Mouse (Mus musculus) CH12.LX (cell line): ENCODE measurements at regions not wholly inside any gene's neighbourhood (a gene's known extent, or its start where the extent isn't known, plus 50 kb on each side); places are given as distances from the start of the nearest gene placed in this dataset.

Experiments
- CHD1 ChIP-seq: IDR thresholded peaks from 2 replicates; pipeline ENCODE4 v1.6.1; 2012; ENCODE audit warnings: low read depth, low read length, improper control_type of control experiment, inconsistent platforms
- CTCF ChIP-seq, 2 experiments: IDR thresholded peaks in 1 of 2; conservative IDR thresholded peaks in 1 of 2; 2 replicates each; pipeline ENCODE4 v1.5.1; 2011 to 2012; ENCODE audit warnings: low read depth in 2 of 2, low read length in 2 of 2, improper control_type of control experiment in 1 of 2, inconsistent platforms in 1 of 2, mild to moderate bottlenecking in 1 of 2, moderate library complexity in 1 of 2
- GABPA ChIP-seq: IDR thresholded peaks from 2 replicates; pipeline ENCODE4 v1.6.1; 2012; ENCODE audit warnings: low read depth, low read length, improper control_type of control experiment, inconsistent platforms; ENCODE audit not compliant: insufficient replicate concordance
- HCFC1 ChIP-seq: IDR thresholded peaks from 2 replicates; pipeline ENCODE4 v1.6.1; 2012; ENCODE audit warnings: low read depth, mild to moderate bottlenecking, inconsistent platforms, low read length, improper control_type of control experiment
- JUND ChIP-seq: conservative IDR thresholded peaks from 2 replicates; pipeline ENCODE4 v1.6.1; 2011; ENCODE audit warnings: low read depth, low read length, improper control_type of control experiment
- KAT2A ChIP-seq: IDR thresholded peaks from 2 replicates; pipeline ENCODE4 v1.6.1; 2012; ENCODE audit warnings: low read length, improper control_type of control experiment, inconsistent platforms; ENCODE audit not compliant: insufficient replicate concordance
- MAX ChIP-seq: IDR thresholded peaks from 2 replicates; pipeline ENCODE4 v1.6.1; 2011; ENCODE audit warnings: low read length, improper control_type of control experiment
- MAZ ChIP-seq: IDR thresholded peaks from 2 replicates; pipeline ENCODE4 v1.6.1; 2012; ENCODE audit warnings: low read depth, mild to moderate bottlenecking, inconsistent platforms, low read length, improper control_type of control experiment, moderate library complexity
- MXI1 ChIP-seq: IDR thresholded peaks from 2 replicates; pipeline ENCODE4 v1.6.1; 2011; ENCODE audit warnings: mild to moderate bottlenecking, low read depth, low read length, improper control_type of control experiment
- POLR2A ChIP-seq: IDR thresholded peaks from 2 replicates; pipeline ENCODE4 v1.6.1; 2011; ENCODE audit warnings: low read depth, mild to moderate bottlenecking, improper control_type of control experiment, low read length
- SMC3 ChIP-seq: IDR thresholded peaks from 2 replicates; pipeline ENCODE4 v1.6.1; 2011; ENCODE audit warnings: low read depth, low read length, improper control_type of control experiment
- ZMIZ1 ChIP-seq: IDR thresholded peaks from 2 replicates; pipeline ENCODE4 v1.6.1; 2012; ENCODE audit warnings: low read depth, mild to moderate bottlenecking, inconsistent platforms, low read length, improper control_type of control experiment
- ZNF384 ChIP-seq: IDR thresholded peaks from 2 replicates; pipeline ENCODE4 v1.6.1; 2012; ENCODE audit warnings: low read depth, low read length, improper control_type of control experiment, inconsistent platforms

GRCm38 (mm10) chr6:6388835-6389440 is 172.0 kb upstream of the Slc25a13 start:
- TF ChIP-seq ZNF384 (no peak), HCFC1 (no peak), GABPA (no peak), JUND (no peak), SMC3 (no peak), CHD1 (no peak), MAX (no peak), POLR2A (no peak), KAT2A (no peak), ZMIZ1 (no peak), CTCF (conservative IDR thresholded peaks at IDR 0.05 in 1 of 2, IDR thresholded peaks at IDR 0.05 in 1 of 2; ENCODE audit: low read depth in 2 of 2, low read length in 2 of 2) (no peak), MXI1 (no peak), MAZ (no peak)
